Mouse (Mus musculus): ENCODE data around the gene Pla1a. TPM values are rescaled to one million over a fixed set of nuclear protein-coding genes. Genes with fewer than 3 reads are reported as not detected.

Gene Pla1a
- total RNA-seq, 2 experiments from 2014 or later = 1.5 to 2.5 TPM

- intact Hi-C loops (cut with DNase I) = loop anchor here (5.0 kb wide), 1 partner anchor 383 kb away; no protein-coding TSS in a partner anchor
- no peak overlapping the region for H3K4me3 ChIP-seq
- no peak overlapping the region for H3K27ac ChIP-seq
- no peak for DNase-seq (ENCODE audit: extremely low spot score in 1 of 2, low spot score in 2 of 2)
- TF ChIP-seq CTCF (IDR thresholded peaks at IDR 0.05) = no peak
Observed at GRCm38 (mm10) chr16:38369992-38370484, 62.9 kb downstream of the Pla1a start.

- no peak for DNase-seq (ENCODE audit: extremely low spot score in 1 of 2, low spot score in 2 of 2)
- no peak overlapping the region for H3K27ac ChIP-seq
- TF ChIP-seq CTCF (IDR thresholded peaks at IDR 0.05) = no peak
- no peak overlapping the region for H3K4me3 ChIP-seq
- intact Hi-C loops (cut with DNase I) = loop anchor here (5.0 kb wide), 1 partner anchor 382 kb away; no protein-coding TSS in a partner anchor
Observed at GRCm38 (mm10) chr16:38369431-38369830, 63.5 kb downstream of the Pla1a start.

- no peak for TF ChIP-seq CTCF (IDR thresholded peaks at IDR 0.05)
- no peak for DNase-seq (ENCODE audit: extremely low spot score in 1 of 2, low spot score in 2 of 2)
- H3K27ac ChIP-seq = no peak overlapping the region
- no peak overlapping the region for H3K4me3 ChIP-seq
- intact Hi-C loops (cut with DNase I) = loop anchor here (5.0 kb wide), 1 partner anchor 382 kb away; no protein-coding TSS in a partner anchor
Observed at GRCm38 (mm10) chr16:38369000-38369399, 63.9 kb downstream of the Pla1a start.

- no peak for TF ChIP-seq CTCF (IDR thresholded peaks at IDR 0.05)
- H3K27ac ChIP-seq = peak overlapping the region; percentile 63
- DNase-seq (ENCODE audit: extremely low spot score in 1 of 2, low spot score in 2 of 2) = peak; percentile 67 to 78
- H3K4me3 ChIP-seq = no peak overlapping the region
- intact Hi-C loops (cut with DNase I) = loop anchor here (5.0 kb wide), 1 partner anchor 381 kb away; no protein-coding TSS in a partner anchor
Observed at GRCm38 (mm10) chr16:38368336-38368735, 64.6 kb downstream of the Pla1a start.

- intact Hi-C loops (cut with DNase I) = loop anchor here (5.0 kb wide), 1 partner anchor 379 kb away; no protein-coding TSS in a partner anchor
- no peak overlapping the region for H3K27ac ChIP-seq
- H3K4me3 ChIP-seq = no peak overlapping the region
- TF ChIP-seq CTCF (IDR thresholded peaks at IDR 0.05) = no peak
- no peak for DNase-seq (ENCODE audit: extremely low spot score in 1 of 2, low spot score in 2 of 2)
Observed at GRCm38 (mm10) chr16:38366231-38366630, 66.7 kb downstream of the Pla1a start.

- no peak for TF ChIP-seq CTCF (IDR thresholded peaks at IDR 0.05)
- DNase-seq (ENCODE audit: extremely low spot score in 1 of 2, low spot score in 2 of 2) = peak in 1 of 2 experiments; percentile 37
- Histone ChIP-seq H3K27ac (peak overlapping the region; percentile 44), H3K4me3 (no peak overlapping the region)
- intact Hi-C loops (cut with DNase I) = loop anchor here (5.0 kb wide), 1 partner anchor 378 kb away; no protein-coding TSS in a partner anchor
Observed at GRCm38 (mm10) chr16:38365390-38365789, 67.6 kb downstream of the Pla1a start.

GRCm38 (mm10) chr16:38363657-38364056 is 69.3 kb downstream of the Pla1a start:
- intact Hi-C loops (cut with DNase I) = no loop called here
- no peak for DNase-seq (ENCODE audit: extremely low spot score in 1 of 2, low spot score in 2 of 2)
- Histone ChIP-seq H3K27ac (no peak overlapping the region), H3K4me3 (no peak overlapping the region)
- TF ChIP-seq CTCF (IDR thresholded peaks at IDR 0.05) = no peak

GRCm38 (mm10) chr16:38363256-38363595 is 69.7 kb downstream of the Pla1a start:
- intact Hi-C loops (cut with DNase I) = no loop called here

GRCm38 (mm10) chr16:38362493-38363255 is 70.3 kb downstream of the Pla1a start:
- Histone ChIP-seq H3K4me3 (no peak overlapping the region), H3K27ac (no peak overlapping the region)
- no peak for DNase-seq (ENCODE audit: extremely low spot score in 1 of 2, low spot score in 2 of 2)
- TF ChIP-seq CTCF (IDR thresholded peaks at IDR 0.05) = no peak
- intact Hi-C loops (cut with DNase I) = no loop called here

More at GRCm38 (mm10) chr16:38363256-38363595, 69.7 kb downstream of the Pla1a start:
- no peak for DNase-seq (ENCODE audit: extremely low spot score in 1 of 2, low spot score in 2 of 2)
- H3K27ac ChIP-seq = no peak overlapping the region
- no peak for TF ChIP-seq CTCF (IDR thresholded peaks at IDR 0.05)
- H3K4me3 ChIP-seq = no peak overlapping the region

- Histone ChIP-seq H3K27ac (no peak within 1 kb of the TSS), H3K4me3 (no peak within 1 kb of the TSS)
- intact Hi-C loops (cut with DNase I) = no loop called here
- no peak for DNase-seq (ENCODE audit: extremely low spot score in 1 of 2, low spot score in 2 of 2)
- no peak for TF ChIP-seq CTCF (IDR thresholded peaks at IDR 0.05)
Observed at GRCm38 (mm10) chr16:38361933-38362332, 71.0 kb downstream of the Pla1a start, which contains the start of gene Popdc2. Gene Popdc2 (plus strand): TSS chr16:38362209.

- Histone ChIP-seq H3K27ac (no peak overlapping the region), H3K4me3 (no peak overlapping the region)
- no peak for TF ChIP-seq CTCF (IDR thresholded peaks at IDR 0.05)
- intact Hi-C loops (cut with DNase I) = no loop called here
- DNase-seq (ENCODE audit: extremely low spot score in 1 of 2, low spot score in 2 of 2) = no peak
Observed at GRCm38 (mm10) chr16:38360317-38360716, 72.6 kb downstream of the Pla1a start.

GRCm38 (mm10) chr16:38359857-38360256 is 73.1 kb downstream of the Pla1a start:
- no peak for DNase-seq (ENCODE audit: extremely low spot score in 1 of 2, low spot score in 2 of 2)
- H3K27ac ChIP-seq = no peak overlapping the region
- no peak for TF ChIP-seq CTCF (IDR thresholded peaks at IDR 0.05)
- intact Hi-C loops (cut with DNase I) = no loop called here
- no peak overlapping the region for H3K4me3 ChIP-seq
